Mouse (Mus musculus) urinary bladder, adult 2 months (tissue): ENCODE results near the gene Atraid. TPM values are rescaled to one million over a fixed set of nuclear protein-coding genes. Genes with fewer than 3 reads are reported as not detected.
A peak's percentile ranks its signal among the peaks of the same experiment; 100 is the strongest.

Source experiments
- DNase-seq: peaks from one replicate; pipeline ENCODE4 v3.0.0; 2022; ENCODE audit warnings: low spot score
- polyA plus RNA-seq: library from polyadenylated mRNA; depleted of rRNA; stranded (reverse); fragments of >200 nt; gene quantifications from 2 replicates; pipeline ENCODE4 v1.2.3, GENCODE M21; 2012

Gene Atraid
- polyA plus RNA-seq, 1 experiment, result 174 TPM

- DNase-seq, result peak; percentile 86
These were observed 6.4 kb downstream of the Atraid start, which contains the start of gene Cad for GRCm38 (mm10) chr5:31054261-31055215. Gene Cad, plus strand, starts transcription at chr5:31054780.

- no peak for DNase-seq
These were observed 7.4 kb downstream of the Atraid start for GRCm38 (mm10) chr5:31055216-31056140.

GRCm38 (mm10) chr5:31069810-31070209 lies 21.7 kb downstream of the Atraid start:
- no peak for DNase-seq

GRCm38 (mm10) chr5:31071059-31071458 lies 22.9 kb downstream of the Atraid start:
- no peak for DNase-seq

- no peak for DNase-seq
These were observed 23.7 kb downstream of the Atraid start for GRCm38 (mm10) chr5:31071821-31072220.

GRCm38 (mm10) chr5:31073176-31073575 lies 25.1 kb downstream of the Atraid start:
- DNase-seq, result no peak

- no peak for DNase-seq
These were observed 28.2 kb downstream of the Atraid start for GRCm38 (mm10) chr5:31076346-31076745.

- no peak for DNase-seq
These were observed 32.1 kb downstream of the Atraid start for GRCm38 (mm10) chr5:31080059-31080794.

GRCm38 (mm10) chr5:31080795-31081164 lies 32.7 kb downstream of the Atraid start:
- no peak for DNase-seq

GRCm38 (mm10) chr5:31081386-31081785 lies 33.3 kb downstream of the Atraid start:
- DNase-seq, result no peak

GRCm38 (mm10) chr5:31082355-31082754 lies 34.2 kb downstream of the Atraid start:
- DNase-seq, result no peak

GRCm38 (mm10) chr5:31082935-31083625 lies 35.0 kb downstream of the Atraid start:
- DNase-seq, result no peak

GRCm38 (mm10) chr5:31083949-31084348 lies 35.8 kb downstream of the Atraid start:
- no peak for DNase-seq

- no peak for DNase-seq
These were observed 38.5 kb downstream of the Atraid start for GRCm38 (mm10) chr5:31086606-31087005.

GRCm38 (mm10) chr5:31087131-31087530 lies 39.0 kb downstream of the Atraid start:
- DNase-seq, result no peak

- DNase-seq, result no peak
These were observed 44.3 kb downstream of the Atraid start for GRCm38 (mm10) chr5:31092231-31092975.

- DNase-seq, result no peak
These were observed 45.3 kb downstream of the Atraid start for GRCm38 (mm10) chr5:31093151-31094041.

GRCm38 (mm10) chr5:31094100-31094798 lies 46.1 kb downstream of the Atraid start:
- DNase-seq, result no peak
